Mouse (Mus musculus) megakaryocyte, embryonic 14.5 days (primary cell): Measurements from ENCODE around the gene Trpm5.

ENCODE experiments used
- FLI1 ChIP-seq: IDR thresholded peaks from 2 replicates; pipeline ENCODE4 v1.6.1; 2012; ENCODE audit warnings: low read length, inconsistent platforms, mixed read lengths
- GATA1 ChIP-seq: IDR thresholded peaks from 3 replicates; pipeline ENCODE4 v1.6.1; 2012; ENCODE audit warnings: mixed read lengths, low read length, inconsistent platforms, borderline replicate concordance

GRCm38 (mm10) chr7:143049841-143050816, 44.3 kb downstream of the Trpm5 start:
- TF ChIP-seq GATA1 (no peak), FLI1 (no peak)
